Mouse (Mus musculus): ENCODE measurements around the gene En1. TPM values are rescaled to one million over a fixed set of nuclear protein-coding genes. Genes with fewer than 3 reads are reported as not detected.

En1 gene
- polyA plus RNA-seq, 1 experiment from 2014 or later, result not detected

Other genes with a start within 250 kb of the En1 start
- 0.40 and 0.64 TPM in 2 replicates for gene Marco, start 97.4 kb upstream of the En1 start, polyA plus RNA-seq (2015; fragmentation: Nextera tagmentation; extraction: Ambion mirVana)

Data from intestine, embryonic 15.5 days (tissue).